Mouse (Mus musculus): ENCODE data around the gene Cacna1h.

Gene Cacna1h

GRCm38 (mm10) chr17:25433617-25434606 is at the start of gene Cacna1h:
Cacna1h (minus strand) TSS chr17:25433783.
- DNase-seq (ENCODE audit: low spot score in 2 of 2): peak in 1 of 2 experiments; percentile 26

- DNase-seq (ENCODE audit: low spot score in 2 of 2): no peak
Observed at GRCm38 (mm10) chr17:25482092-25482491, 48.5 kb upstream of the Cacna1h start.

- DNase-seq (ENCODE audit: low spot score in 2 of 2): no peak
Observed at GRCm38 (mm10) chr17:25480820-25481219, 47.2 kb upstream of the Cacna1h start.

DNA sequence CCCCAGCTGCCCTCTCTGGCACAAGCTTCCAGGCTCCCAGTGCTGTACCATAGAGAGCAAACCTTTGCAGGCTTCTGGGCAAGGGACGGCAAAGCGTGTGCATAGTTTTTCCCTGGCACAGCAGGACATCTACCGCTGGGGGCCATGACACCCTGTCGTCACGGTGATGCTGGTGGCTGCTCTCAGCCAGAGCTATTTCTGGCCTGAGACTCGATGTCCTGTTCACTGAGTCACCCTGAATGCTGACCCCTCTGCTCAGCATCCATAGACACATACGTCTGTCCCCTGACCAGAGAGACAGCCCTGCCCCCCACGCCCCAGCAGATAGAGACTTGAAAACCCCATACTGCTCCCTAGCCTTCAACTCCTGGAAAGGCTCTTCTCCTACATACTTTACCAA is 46.6 kb upstream of the Cacna1h start:
- DNase-seq (ENCODE audit: low spot score in 2 of 2): no peak

- peak in 1 of 2 experiments; percentile 43 for DNase-seq (ENCODE audit: low spot score in 2 of 2)
Observed at GRCm38 (mm10) chr17:25475946-25476744, 42.6 kb upstream of the Cacna1h start.

GRCm38 (mm10) chr17:25474330-25475077 is 40.9 kb upstream of the Cacna1h start:
- peak; percentile 44 to 53 for DNase-seq (ENCODE audit: low spot score in 2 of 2)

GRCm38 (mm10) chr17:25472044-25472443 is 38.5 kb upstream of the Cacna1h start:
- DNase-seq (ENCODE audit: low spot score in 2 of 2): no peak

GRCm38 (mm10) chr17:25471418-25471817 is 37.8 kb upstream of the Cacna1h start:
- DNase-seq (ENCODE audit: low spot score in 2 of 2): no peak

- no peak for DNase-seq (ENCODE audit: low spot score in 2 of 2)
Observed at GRCm38 (mm10) chr17:25469798-25470197, 36.2 kb upstream of the Cacna1h start.

DNA sequence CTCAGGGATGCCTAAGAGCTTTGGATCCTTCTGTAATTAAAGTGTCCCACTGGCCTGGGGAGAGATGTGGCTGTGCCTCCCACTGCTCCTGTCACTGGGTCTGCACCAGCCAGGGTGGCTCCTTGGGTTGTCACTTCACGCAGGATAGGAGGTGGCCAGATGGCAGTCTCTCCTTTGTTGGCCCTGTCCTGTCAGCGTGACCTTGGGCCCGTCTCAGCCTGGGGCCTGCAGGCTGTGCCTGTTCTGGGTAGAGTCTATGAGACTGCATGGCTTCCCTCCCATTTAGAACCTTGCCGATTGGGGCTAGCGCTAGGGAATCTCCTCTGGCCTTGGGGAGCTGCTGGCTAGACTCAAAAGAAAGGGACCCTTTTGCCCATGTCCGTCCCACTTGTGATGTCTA is 34.7 kb upstream of the Cacna1h start:
- no peak for DNase-seq (ENCODE audit: low spot score in 2 of 2)

GRCm38 (mm10) chr17:25467781-25468180 is 34.2 kb upstream of the Cacna1h start:
- no peak for DNase-seq (ENCODE audit: low spot score in 2 of 2)

DNA sequence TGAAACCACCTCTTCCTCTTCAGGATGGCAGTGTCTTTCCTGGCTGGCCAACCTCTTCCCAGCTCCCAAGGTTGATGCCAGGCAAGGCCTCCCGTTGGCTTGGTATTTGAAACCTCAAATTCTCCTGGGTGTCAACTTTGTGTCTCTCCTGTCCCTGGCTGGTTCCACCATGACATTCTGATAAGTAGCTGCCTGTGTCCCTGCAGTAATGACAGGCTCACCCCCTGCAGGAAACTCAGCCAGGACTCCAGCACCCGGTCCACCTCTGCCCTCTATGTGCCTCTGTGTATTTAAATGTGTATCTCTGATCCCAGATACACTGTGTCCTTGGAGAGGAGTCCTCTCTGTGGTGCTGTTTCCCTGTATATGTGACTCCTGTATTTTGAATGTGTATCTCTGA is 32.7 kb upstream of the Cacna1h start:
- DNase-seq (ENCODE audit: low spot score in 2 of 2): no peak

DNA sequence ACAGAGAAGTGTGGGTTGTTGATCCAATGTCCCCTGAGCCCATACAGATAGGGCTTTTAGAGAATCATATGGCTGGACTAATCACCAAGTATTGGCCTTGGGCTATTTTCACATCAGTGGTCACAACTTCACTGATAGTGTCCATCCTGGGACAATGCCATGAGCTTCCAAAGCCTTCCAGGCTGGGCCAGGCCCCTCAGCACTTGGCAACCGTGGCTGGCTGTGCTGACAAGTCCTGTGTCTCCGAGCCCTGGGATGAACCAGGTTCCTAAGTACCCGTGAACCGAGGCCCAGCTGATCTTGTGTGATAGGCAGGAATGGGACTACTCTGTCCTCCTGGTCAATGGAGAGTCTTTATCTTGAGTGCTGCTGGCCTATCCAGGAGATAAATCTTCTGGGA is 30.5 kb upstream of the Cacna1h start:
- no peak for DNase-seq (ENCODE audit: low spot score in 2 of 2)

GRCm38 (mm10) chr17:25463326-25463945 is 29.9 kb upstream of the Cacna1h start:
- no peak for DNase-seq (ENCODE audit: low spot score in 2 of 2)

GRCm38 (mm10) chr17:25462236-25462875 is 28.8 kb upstream of the Cacna1h start:
- DNase-seq (ENCODE audit: low spot score in 2 of 2): no peak

GRCm38 (mm10) chr17:25456540-25456939 is 23.0 kb upstream of the Cacna1h start:
- no peak for DNase-seq (ENCODE audit: low spot score in 2 of 2)

DNA sequence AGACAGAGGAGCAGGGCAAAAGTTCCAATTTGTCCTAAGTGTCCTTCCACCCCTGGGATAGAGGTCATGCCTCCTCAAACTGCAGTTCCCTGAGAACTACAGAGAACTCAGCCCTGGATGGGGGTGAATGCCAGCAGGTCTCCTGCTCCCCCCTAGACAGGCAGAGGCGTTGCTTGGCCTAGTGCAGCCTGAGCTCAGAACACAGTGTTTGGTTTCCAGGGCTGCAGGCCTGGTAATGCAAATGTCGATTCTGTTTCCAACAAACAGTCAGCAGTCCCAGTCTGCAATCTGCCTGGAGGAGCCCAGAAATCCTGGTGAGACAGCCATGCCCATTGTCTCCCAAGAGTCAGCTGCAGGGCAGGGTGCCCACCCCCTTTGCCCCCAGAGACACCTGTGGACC is 20.7 kb upstream of the Cacna1h start, which contains the start of gene Tekt4:
Gene Tekt4, plus strand, starts transcription at position 344 of the 400 bp plus-strand sequence.
- DNase-seq (ENCODE audit: low spot score in 2 of 2): no peak

- no peak for DNase-seq (ENCODE audit: low spot score in 2 of 2)
Observed at GRCm38 (mm10) chr17:25452246-25452965, 18.8 kb upstream of the Cacna1h start.

DNA sequence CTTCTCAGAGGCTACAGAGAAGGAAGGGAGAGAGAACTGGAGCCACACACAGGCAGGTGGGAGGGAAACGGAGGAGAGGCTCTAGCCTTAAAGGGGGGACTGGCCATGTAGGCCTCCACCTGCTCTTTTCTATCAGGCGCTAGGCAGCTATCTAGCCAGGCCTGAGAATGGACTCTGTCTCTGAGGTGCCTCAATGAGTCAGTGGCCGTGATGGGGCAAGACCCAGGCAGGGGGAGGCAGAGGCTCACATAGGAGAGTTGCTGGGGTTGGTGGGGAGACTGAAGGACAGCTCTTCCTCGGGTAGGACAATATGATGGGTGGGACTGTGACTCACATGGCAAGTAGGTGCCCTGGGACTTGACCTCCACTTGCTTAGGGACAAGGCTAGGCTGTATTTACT is 16.7 kb upstream of the Cacna1h start:
- DNase-seq (ENCODE audit: low spot score in 2 of 2): no peak

DNA sequence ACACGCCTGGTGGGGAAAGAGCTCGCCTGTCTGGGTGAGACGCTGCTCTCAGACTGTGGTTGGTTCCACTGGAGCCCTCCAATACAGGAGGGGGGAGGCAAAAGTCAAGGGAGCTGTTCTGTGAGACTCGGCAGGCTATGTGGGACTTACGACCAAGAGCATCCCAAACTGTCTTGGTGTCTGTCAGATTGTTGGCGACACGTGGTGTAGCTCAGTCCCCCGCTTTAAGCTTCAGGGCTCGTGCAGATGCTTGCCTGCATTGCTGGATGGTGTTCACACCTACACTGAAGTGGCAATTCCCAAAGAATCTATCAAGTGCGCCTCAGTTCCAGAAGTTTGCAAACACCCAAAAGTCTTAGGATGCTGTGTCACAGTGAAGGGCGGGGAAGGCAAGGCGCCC is 14.3 kb upstream of the Cacna1h start:
- DNase-seq (ENCODE audit: low spot score in 2 of 2): no peak

Measured in thymus, postnatal 10 days (tissue).